Mouse (Mus musculus) ES-Bruce4 (cell line): ENCODE measurements around the gene Zfp644. TPM values are rescaled to one million over a fixed set of nuclear protein-coding genes. Genes with fewer than 3 reads are reported as not detected.

ENCODE experiments used
- H3K27ac ChIP-seq: 2 replicates; pipeline ENCODE4 v1.5.1; 2012; ENCODE audit warnings: low read length, inconsistent platforms; ENCODE audit not compliant: insufficient read depth
- H3K27me3 ChIP-seq: 2 replicates; pipeline ENCODE4 v1.6.1; 2012; ENCODE audit warnings: mild to moderate bottlenecking, low read length, inconsistent platforms; ENCODE audit not compliant: control insufficient read depth, poor library complexity, insufficient read depth, severe bottlenecking
- H3K36me3 ChIP-seq: 2 replicates; pipeline ENCODE4 v1.6.1; 2012; ENCODE audit warnings: inconsistent platforms, mild to moderate bottlenecking, low read length, moderate library complexity; ENCODE audit not compliant: control insufficient read depth, poor library complexity, insufficient read depth, severe bottlenecking
- H3K4me1 ChIP-seq: one replicate; pipeline ENCODE4 v1.8.1; 2011; ENCODE audit warnings: low read length; ENCODE audit not compliant: control insufficient read depth, insufficient read depth
- H3K4me3 ChIP-seq: 2 replicates; pipeline ENCODE4 v1.5.1; 2011; ENCODE audit warnings: low read depth, mild to moderate bottlenecking, low read length
- H3K9ac ChIP-seq: 2 replicates; pipeline ENCODE4 v1.6.1; 2012; ENCODE audit warnings: low read depth, mild to moderate bottlenecking, inconsistent platforms; ENCODE audit not compliant: poor library complexity, severe bottlenecking
- H3K9me3 ChIP-seq: replicated peaks from 2 replicates; pipeline ENCODE4 v1.6.1; 2012; ENCODE audit warnings: mild to moderate bottlenecking, low read length, inconsistent platforms; ENCODE audit not compliant: control insufficient read depth, poor library complexity, insufficient read depth, severe bottlenecking
- CTCF ChIP-seq: IDR thresholded peaks from one replicate; pipeline ENCODE4 v1.8.1; 2011; ENCODE audit warnings: low read depth, low read length
- EP300 ChIP-seq: IDR thresholded peaks from 2 replicates; pipeline ENCODE4 v1.6.1; 2011; ENCODE audit warnings: low read depth, low read length; ENCODE audit not compliant: insufficient read depth
- POLR2A ChIP-seq: IDR thresholded peaks from one replicate; pipeline ENCODE4 v1.8.1; 2011; ENCODE audit warnings: low read length; ENCODE audit not compliant: insufficient read depth
- polyA plus RNA-seq: library from polyadenylated mRNA; stranded (reverse); fragments of >200 nt; gene quantifications from 2 replicates; pipeline ENCODE4 v1.2.4, GENCODE M21; 2011; ENCODE audit warnings: low read depth; ENCODE audit not compliant: missing spikeins, insufficient read depth, insufficient read length

The Zfp644 gene
- polyA plus RNA-seq, 1 experiment = 92.0 TPM

- TF ChIP-seq EP300 (no peak), CTCF (no peak), POLR2A (no peak)
- no peaks in the 10 kb centered on the region for H3K36me3 ChIP-seq
- no peaks in the 10 kb centered on the region for H3K27me3 ChIP-seq
- no peaks in the 10 kb centered on the region for H3K9me3 ChIP-seq
- no peak overlapping the region for H3K9ac ChIP-seq
- no peaks in the 10 kb centered on the region for H3K4me1 ChIP-seq
- no peak overlapping the region for H3K4me3 ChIP-seq
- H3K27ac ChIP-seq = no peak overlapping the region
Observed at GRCm38 (mm10) chr5:106604381-106604780, 92.7 kb downstream of the Zfp644 start.

- Histone ChIP-seq H3K4me1 (no peaks in the 10 kb centered on the region), H3K9me3 (no peaks in the 10 kb centered on the region), H3K9ac (no peak overlapping the region), H3K36me3 (no peaks in the 10 kb centered on the region), H3K4me3 (no peak overlapping the region), H3K27ac (no peak overlapping the region), H3K27me3 (no peaks in the 10 kb centered on the region)
- TF ChIP-seq CTCF = no peak
- TF ChIP-seq POLR2A = no peak
- TF ChIP-seq EP300 = no peak
Observed at GRCm38 (mm10) chr5:106599482-106599881, 97.6 kb downstream of the Zfp644 start.

GRCm38 (mm10) chr5:106597472-106597871 is 99.6 kb downstream of the Zfp644 start:
- TF ChIP-seq CTCF (no peak), EP300 (no peak), POLR2A (no peak)
- no peak overlapping the region for H3K4me3 ChIP-seq
- H3K9ac ChIP-seq = no peak overlapping the region
- no peaks in the 10 kb centered on the region for H3K9me3 ChIP-seq
- no peak overlapping the region for H3K27ac ChIP-seq
- H3K36me3 ChIP-seq = no peaks in the 10 kb centered on the region
- H3K27me3 ChIP-seq = no peaks in the 10 kb centered on the region
- H3K4me1 ChIP-seq = no peaks in the 10 kb centered on the region

GRCm38 (mm10) chr5:106594388-106594787 is 102.7 kb downstream of the Zfp644 start:
- H3K9ac ChIP-seq = no peak overlapping the region
- H3K4me1 ChIP-seq = no peaks in the 10 kb centered on the region
- no peak overlapping the region for H3K4me3 ChIP-seq
- H3K27me3 ChIP-seq = no peaks in the 10 kb centered on the region
- TF ChIP-seq CTCF = no peak
- TF ChIP-seq EP300 = no peak
- no peak for TF ChIP-seq POLR2A
- H3K36me3 ChIP-seq = no peaks in the 10 kb centered on the region
- H3K27ac ChIP-seq = no peak overlapping the region
- no peaks in the 10 kb centered on the region for H3K9me3 ChIP-seq

DNA sequence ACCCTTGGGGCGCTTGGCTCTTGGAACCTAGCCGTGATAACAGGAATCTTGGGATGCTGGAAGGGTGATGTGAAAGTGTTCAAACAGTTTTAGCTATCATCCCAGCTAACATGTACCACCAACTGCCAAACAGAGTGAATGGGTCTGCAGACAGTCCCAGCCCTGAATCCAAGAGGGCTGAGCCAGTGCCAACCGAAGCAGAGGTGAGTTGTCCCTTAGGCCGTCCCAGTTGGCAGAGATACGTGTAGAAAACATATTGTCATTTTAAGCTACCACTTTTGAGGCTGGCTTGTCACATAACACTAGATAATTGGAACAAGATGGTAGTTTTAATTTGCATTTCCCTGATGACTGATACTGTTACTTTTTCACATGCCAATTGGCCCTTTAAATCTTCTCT is 106.4 kb downstream of the Zfp644 start:
- no peaks in the 10 kb centered on the region for H3K9me3 ChIP-seq
- TF ChIP-seq POLR2A = no peak
- TF ChIP-seq EP300 = no peak
- no peak for TF ChIP-seq CTCF
- no peaks in the 10 kb centered on the region for H3K36me3 ChIP-seq
- H3K4me1 ChIP-seq = no peaks in the 10 kb centered on the region
- H3K4me3 ChIP-seq = no peak overlapping the region
- no peaks in the 10 kb centered on the region for H3K27me3 ChIP-seq
- H3K27ac ChIP-seq = no peak overlapping the region
- no peak overlapping the region for H3K9ac ChIP-seq

DNA sequence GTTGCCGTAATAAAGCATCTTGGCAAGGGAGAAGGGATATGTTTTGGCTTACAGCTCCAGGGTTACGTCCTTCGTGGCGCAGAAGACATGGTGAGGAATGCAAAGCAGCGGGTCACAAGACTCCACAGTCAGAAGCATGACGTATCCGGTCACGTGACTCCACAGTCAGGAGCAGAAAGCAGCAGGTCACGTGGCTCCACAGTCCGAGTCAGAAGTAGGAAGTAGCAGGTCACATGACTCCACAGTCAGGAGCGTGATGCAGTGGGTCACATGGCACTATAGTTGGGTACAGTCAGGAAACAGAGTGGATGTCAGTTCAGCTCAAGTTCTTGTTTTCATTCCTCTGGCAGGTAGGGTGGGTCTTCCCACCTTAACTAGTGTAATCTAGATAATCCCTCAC is 107.4 kb downstream of the Zfp644 start:
- no peaks in the 10 kb centered on the region for H3K4me1 ChIP-seq
- H3K9ac ChIP-seq = no peak overlapping the region
- H3K36me3 ChIP-seq = no peaks in the 10 kb centered on the region
- H3K9me3 ChIP-seq = no peaks in the 10 kb centered on the region
- H3K4me3 ChIP-seq = no peak overlapping the region
- H3K27me3 ChIP-seq = no peaks in the 10 kb centered on the region
- no peak for TF ChIP-seq EP300
- H3K27ac ChIP-seq = no peak overlapping the region

DNA sequence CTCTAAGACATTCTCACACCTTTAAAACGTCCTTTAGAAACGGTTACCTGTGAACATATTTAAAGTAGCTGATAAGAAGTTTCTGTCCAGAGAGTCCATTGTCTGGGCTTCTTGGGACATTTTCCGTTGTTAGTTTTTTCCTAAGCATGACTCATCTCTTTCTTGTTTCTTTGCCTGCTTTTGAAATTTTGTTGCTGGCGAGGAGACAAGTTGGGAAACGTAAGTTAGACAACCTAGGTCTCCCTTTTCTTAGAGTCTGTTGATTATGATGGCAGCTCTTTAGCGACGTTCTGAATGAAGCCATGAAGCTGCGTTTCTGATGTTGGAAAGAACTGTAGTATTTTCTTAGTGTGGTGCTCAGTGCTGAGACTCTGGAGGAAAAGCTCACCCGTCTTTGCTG is 108.1 kb downstream of the Zfp644 start:
- Histone ChIP-seq H3K27me3 (no peaks in the 10 kb centered on the region), H3K4me1 (no peaks in the 10 kb centered on the region), H3K27ac (no peak overlapping the region), H3K9me3 (no peaks in the 10 kb centered on the region), H3K9ac (no peak overlapping the region), H3K4me3 (no peak overlapping the region), H3K36me3 (no peaks in the 10 kb centered on the region)
- no peak for TF ChIP-seq EP300
- no peak for TF ChIP-seq CTCF
- TF ChIP-seq POLR2A = no peak
